Comparison of ENCODE assay signal across 9 mouse cellular contexts in the genomic region with DNA sequence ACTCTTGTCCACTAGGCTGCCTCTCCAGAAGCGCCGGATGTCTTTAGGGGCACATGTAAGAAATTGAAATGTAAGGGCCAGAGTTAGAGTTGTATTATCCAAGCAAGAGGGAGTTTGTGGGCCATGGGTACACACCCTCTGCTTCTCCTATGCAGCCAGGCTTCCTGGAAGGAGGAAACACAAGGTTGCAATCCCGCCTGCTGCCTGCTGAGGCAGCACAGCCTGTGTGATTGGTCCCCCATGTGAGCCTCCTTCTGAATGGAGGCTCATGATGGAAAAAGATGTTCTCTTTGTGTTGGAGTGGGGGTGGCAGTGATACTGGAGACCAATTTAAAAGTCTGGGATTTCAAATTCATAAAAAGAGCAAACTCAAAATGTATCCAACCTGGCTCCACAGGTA. TPM values are rescaled to one million over a fixed set of nuclear protein-coding genes. Genes with fewer than 3 reads are reported as not detected.
DNase-seq lines count a peak whose midpoint lies in the region; ATAC-seq and TF ChIP-seq lines count a peak whose summit lies in the region.
"Had no signal": no experiment of that assay in that cellular context is flagged by ENCODE, and none has a peak within 500 bp of the region (broad histone marks: within the 10 kb centered on the region; RNA-seq: fewer than 3 reads in every experiment).

No protein-coding gene starts in this region.

- no peaks in the 10 kb centered on the region for H3K27me3 ChIP-seq in heart, adult 2 months (ENCODE audit: control insufficient read depth, insufficient read depth, low read length)
- no peaks in the 10 kb centered on the region for H3K27me3 ChIP-seq in kidney, postnatal 0 days (ENCODE audit: insufficient read depth, low read length)
- H3K27me3 ChIP-seq: neural tube, embryonic 12.5 days had no signal

- WGBS in heart, adult 2 months: 89% methylated on average over 3 of the region's 3 CpGs
- 76% methylated on average over 3 of the region's 3 CpGs for WGBS in bone marrow, adult 2 months
- 83% methylated on average over 3 of the region's 3 CpGs for WGBS in kidney, postnatal 0 days

- TF ChIP-seq CTCF in heart, adult 2 months (IDR thresholded peaks at IDR 0.05): peak; percentile 75
- TF ChIP-seq CTCF in bone marrow, adult 2 months (IDR thresholded peaks at IDR 0.05; ENCODE audit: control insufficient read depth, insufficient read depth, low read length): peak; percentile 15; the same call in 1 of the 2 replicates
- TF ChIP-seq CTCF in kidney, postnatal 0 days (IDR thresholded peaks at IDR 0.05; ENCODE audit: low read depth): peak; percentile 67

- H3K27ac ChIP-seq in heart, adult 2 months: no peak overlapping the region
- H3K27ac ChIP-seq in bone marrow, adult 2 months (ENCODE audit: control insufficient read depth, insufficient read depth, low read depth, low read length, poor library complexity): no peak overlapping the region
- H3K27ac ChIP-seq in kidney, postnatal 0 days: no peak overlapping the region
- H3K27ac ChIP-seq: neural tube, embryonic 12.5 days had no signal

- H3K79me2 ChIP-seq in heart, adult 2 months (replicated peaks; ENCODE audit: control insufficient read depth, insufficient read depth, low read length): no peaks in the 10 kb centered on the region

- no peak overlapping the region for H3K4me3 ChIP-seq in heart, adult 2 months
- no peak overlapping the region for H3K4me3 ChIP-seq in bone marrow, adult 2 months (replicated peaks; ENCODE audit: control insufficient read depth, low read depth, low read length)
- no peak overlapping the region for H3K4me3 ChIP-seq in kidney, postnatal 0 days (replicated peaks; ENCODE audit: low read depth, low read length)
- H3K4me3 ChIP-seq: neural tube, embryonic 12.5 days had no signal

- no peak for TF ChIP-seq EP300 in heart, adult 2 months (IDR thresholded peaks at IDR 0.05; ENCODE audit: insufficient read depth, low read depth, low read length)

- no peak for DNase-seq in heart, adult 2 months
- DNase-seq in heart, adult 8-10 months (ENCODE audit: low spot score): no peak
- DNase-seq in 3T3-L1 (ENCODE audit: low read depth, low spot score): peak; percentile 68
- DNase-seq in kidney, postnatal 0 days (ENCODE audit: low spot score): peak; percentile 47
- no peak for DNase-seq in spleen, postnatal 36 days (ENCODE audit: low spot score in 2 of 2)
- no peak for DNase-seq in thymus, postnatal 36 days
- no peak for DNase-seq in gastrocnemius, postnatal 36 days

- no peak overlapping the region for H3K9ac ChIP-seq in heart, adult 2 months (ENCODE audit: low read depth, low read length)
- H3K9ac ChIP-seq in kidney, postnatal 0 days (ENCODE audit: low read depth, low read length): no peak overlapping the region
- H3K9ac ChIP-seq: neural tube, embryonic 12.5 days had no signal

- intact Hi-C loops in heart, adult 2 months (cut with DNase I): loop anchor here (2.0 kb wide), 1 partner anchor 15 kb away; no protein-coding TSS in a partner anchor
- intact Hi-C loops in gastrocnemius, postnatal 36 days (cut with DNase I): loop anchor here (5.0 kb wide), 1 partner anchor 99 kb away; no protein-coding TSS in a partner anchor

- no peaks in the 10 kb centered on the region for H3K9me3 ChIP-seq in kidney, postnatal 0 days (replicated peaks; ENCODE audit: low read length)
- H3K9me3 ChIP-seq: neural tube, embryonic 12.5 days had no signal

- ATAC-seq in kidney, postnatal 0 days (replicated peaks; ENCODE audit: low FRiP score, low read depth): no peak

- no peaks in the 10 kb centered on the region for H3K36me3 ChIP-seq in heart, adult 2 months (ENCODE audit: control insufficient read depth, insufficient read depth, low read length)
- H3K36me3 ChIP-seq in kidney, postnatal 0 days (ENCODE audit: insufficient read depth, low read length): no peaks in the 10 kb centered on the region
- H3K36me3 ChIP-seq: neural tube, embryonic 12.5 days had no signal

- no peak for TF ChIP-seq POLR2A in heart, adult 2 months (IDR thresholded peaks at IDR 0.05; ENCODE audit: insufficient read depth, low read depth, low read length)
- no peak for TF ChIP-seq POLR2A in bone marrow, adult 2 months (IDR thresholded peaks at IDR 0.05; ENCODE audit: borderline replicate concordance, control insufficient read depth, low read depth, low read length)

- peaks cover 1% of the 10 kb centered on the region; the same call in 1 of the 2 replicates for H3K4me1 ChIP-seq in heart, adult 2 months (ENCODE audit: control insufficient read depth, insufficient read depth, low read length)
- H3K4me1 ChIP-seq in bone marrow, adult 2 months (ENCODE audit: control insufficient read depth, insufficient read depth, low read length): no peaks in the 10 kb centered on the region
- no peaks in the 10 kb centered on the region; the same call in 1 of the 2 replicates for H3K4me1 ChIP-seq in kidney, postnatal 0 days (replicated peaks; ENCODE audit: insufficient read depth, low read length)

- H3K4me2 ChIP-seq in kidney, postnatal 0 days (ENCODE audit: low read length): no peak overlapping the region
- H3K4me2 ChIP-seq: neural tube, embryonic 12.5 days had no signal

RNA-seq across cellular contexts. Expression of a gene that starts 22.0 kb away (rescaled TPM):
- total RNA-seq in heart, adult 2 months (2021): 10 to 100 TPM; 49.9 to 72.1 TPM
- polyA plus RNA-seq in heart, adult 2 months (2012; rRNA removed): 39.7 and 45.0 TPM in 2 replicates
- 10 to 100 TPM; 53.0 to 86.1 (median 71.0) TPM for total RNA-seq in heart, adult 8-10 months (2022)
- polyA plus RNA-seq in bone marrow, adult 2 months (2011; ENCODE audit: insufficient read depth, insufficient read length, low replicate concordance, missing spikeins): 4.3 and 15.7 TPM in 2 replicates
- polyA plus RNA-seq in kidney, postnatal 0 days (2015; fragmentation: Nextera tagmentation; extraction: Ambion mirVana): 74.8 and 86.4 TPM in 2 replicates
- total RNA-seq in gastrocnemius, postnatal 36 days (2021): 10 to 100 TPM; 18.1 to 23.3 TPM

RNA-seq across cellular contexts. Expression of a gene that starts 51.8 kb away (rescaled TPM):
- total RNA-seq in heart, adult 2 months (2021): 10 to 100 TPM; 10.3 to 10.4 TPM
- polyA plus RNA-seq in heart, adult 2 months (2012; rRNA removed): 4.0 and 5.4 TPM in 2 replicates
- 10 to 100 TPM; 12.3 to 18.3 (median 13.4) TPM for total RNA-seq in heart, adult 8-10 months (2022)
- polyA plus RNA-seq in bone marrow, adult 2 months (2011; ENCODE audit: insufficient read depth, insufficient read length, low replicate concordance, missing spikeins): 20.1 and 21.9 TPM in 2 replicates
- polyA plus RNA-seq in kidney, postnatal 0 days (2015; fragmentation: Nextera tagmentation; extraction: Ambion mirVana): 28.6 and 31.8 TPM in 2 replicates
- 10 to 100 TPM in 1 of 2 experiments, 1 to 10 TPM in 1; 9.1 to 11.0 TPM for total RNA-seq in gastrocnemius, postnatal 36 days (2021)

Comparison
In these comparisons a context has a peak if more than half of its experiments do, and no peak if none do; other contexts are left out.
1. DNase-seq: peak in 3T3-L1 (single experiment) and kidney, postnatal 0 days (single experiment); none in heart, adult 2 months (0 of 2), heart, adult 8-10 months (single experiment), spleen, postnatal 36 days (0 of 2), thymus, postnatal 36 days (0 of 2) and gastrocnemius, postnatal 36 days (0 of 2).
2. CTCF ChIP-seq: peak in every context shown above with its lines; median percentile 75 in heart, adult 2 months; 67 in kidney, postnatal 0 days; 15 in bone marrow, adult 2 months.